Mouse (Mus musculus) MEL (cell line): ENCODE results near the gene Cul5.

Experiments used
- CTCF ChIP-seq, 3 experiments: IDR thresholded peaks in 2 of 3; conservative IDR thresholded peaks in 1 of 3; 2 replicates each; pipeline ENCODE4 v1.5.1; 2011 to 2012; ENCODE audit warnings: low read length in 3 of 3, low read depth in 2 of 3, mild to moderate bottlenecking in 2 of 3, improper control_type of control experiment in 1 of 3, inconsistent platforms in 1 of 3, mixed read lengths in 1 of 3, moderate library complexity in 1 of 3; ENCODE audit not compliant: control insufficient read depth in 1 of 3, insufficient read depth in 1 of 3, poor library complexity in 1 of 3, severe bottlenecking in 1 of 3
- ETS1 ChIP-seq: IDR thresholded peaks from 2 replicates; pipeline ENCODE4 v1.6.1; 2012; ENCODE audit warnings: low read depth, mild to moderate bottlenecking, inconsistent platforms, low read length, improper control_type of control experiment, moderate library complexity
- GABPA ChIP-seq: IDR thresholded peaks from 2 replicates; pipeline ENCODE4 v1.6.1; 2012; ENCODE audit warnings: low read depth, mild to moderate bottlenecking, inconsistent platforms, low read length, improper control_type of control experiment, moderate library complexity
- MYC ChIP-seq: IDR thresholded peaks from 2 replicates; pipeline ENCODE4 v1.6.1; 2011; ENCODE audit warnings: low read depth, mild to moderate bottlenecking, low read length, improper control_type of control experiment, moderate library complexity
- TCF12 ChIP-seq: IDR thresholded peaks from 2 replicates; pipeline ENCODE4 v1.6.1; 2014; ENCODE audit warnings: low read depth, mild to moderate bottlenecking, inconsistent platforms, low read length, improper control_type of control experiment, moderate library complexity

GRCm38 (mm10) chr9:53596971-53597600 lies 72.7 kb downstream of the Cul5 start:
- TF ChIP-seq ETS1 (no peak), MYC (no peak), TCF12 (no peak), GABPA (no peak), CTCF (IDR thresholded peaks at IDR 0.05 in 2 of 3, conservative IDR thresholded peaks at IDR 0.05 in 1 of 3; ENCODE audit: control insufficient read depth in 1 of 3, insufficient read depth in 1 of 3, low read depth in 2 of 3, low read length in 3 of 3, poor library complexity in 1 of 3, severe bottlenecking in 1 of 3) (no peak)
